Mouse (Mus musculus) kidney, postnatal 36 days (tissue): ENCODE data around the gene C2cd4a.
A peak's percentile ranks its signal among the peaks of the same experiment; 100 is the strongest.

Source experiments
- DNase-seq, 2 experiments: peaks; one replicate each; pipeline ENCODE4 v3.0.0; 2021 to 2022; ENCODE audit warnings: mixed read lengths in 2 of 2

The C2cd4a gene

GRCm38 (mm10) chr9:67831359-67832045, 628 bp downstream of the C2cd4a start:
- peak in 1 of 2 experiments; percentile 18 for DNase-seq

GRCm38 (mm10) chr9:67830411-67831358, 1.4 kb downstream of the C2cd4a start:
- peak in 1 of 2 experiments; percentile 38 for DNase-seq

GRCm38 (mm10) chr9:67828182-67828581, 3.9 kb downstream of the C2cd4a start:
- DNase-seq: peak; percentile 60 to 80

DNA sequence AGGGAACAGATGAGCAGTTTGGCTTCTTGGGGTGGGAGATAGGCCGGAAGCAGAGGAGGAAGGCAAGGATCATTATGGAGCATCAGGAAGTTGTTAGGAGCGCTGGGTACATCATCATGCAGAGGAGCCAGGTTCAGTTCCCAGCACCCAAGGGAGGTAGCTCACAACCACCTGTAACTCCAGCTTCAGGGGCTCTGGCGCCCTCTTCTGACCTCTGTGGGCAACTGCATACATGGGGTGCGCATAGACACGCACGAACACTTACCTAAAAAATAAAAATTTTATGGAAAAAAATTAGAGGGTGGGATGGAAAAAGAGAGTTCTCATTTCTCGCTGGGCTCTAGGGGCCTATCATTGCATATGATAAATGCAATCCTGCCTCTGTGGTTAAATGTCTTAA, 6.6 kb downstream of the C2cd4a start:
- no peak for DNase-seq

DNA sequence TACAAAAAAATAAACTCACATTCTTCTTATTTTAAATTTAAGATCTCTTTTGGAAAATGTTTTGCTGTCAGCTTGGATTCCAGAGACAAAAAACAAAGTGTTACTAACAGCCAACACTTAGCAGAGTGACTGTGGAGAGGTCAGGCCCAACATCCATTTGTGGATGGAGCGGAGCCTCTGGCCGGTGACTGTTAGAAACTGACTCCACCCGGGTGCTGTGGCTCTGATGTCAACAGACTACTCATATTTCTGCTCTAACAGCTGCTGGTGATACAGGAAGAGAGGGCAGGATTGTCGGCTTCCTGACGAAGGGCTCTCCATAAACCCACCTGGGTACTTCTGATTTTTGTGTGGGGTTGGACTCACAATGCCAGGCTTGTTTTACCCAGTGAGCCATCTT, 9.0 kb downstream of the C2cd4a start:
- DNase-seq: no peak

GRCm38 (mm10) chr9:67818668-67818950, 13.5 kb downstream of the C2cd4a start:
- no peak for DNase-seq

GRCm38 (mm10) chr9:67817898-67818667, 14.0 kb downstream of the C2cd4a start:
- no peak for DNase-seq

DNA sequence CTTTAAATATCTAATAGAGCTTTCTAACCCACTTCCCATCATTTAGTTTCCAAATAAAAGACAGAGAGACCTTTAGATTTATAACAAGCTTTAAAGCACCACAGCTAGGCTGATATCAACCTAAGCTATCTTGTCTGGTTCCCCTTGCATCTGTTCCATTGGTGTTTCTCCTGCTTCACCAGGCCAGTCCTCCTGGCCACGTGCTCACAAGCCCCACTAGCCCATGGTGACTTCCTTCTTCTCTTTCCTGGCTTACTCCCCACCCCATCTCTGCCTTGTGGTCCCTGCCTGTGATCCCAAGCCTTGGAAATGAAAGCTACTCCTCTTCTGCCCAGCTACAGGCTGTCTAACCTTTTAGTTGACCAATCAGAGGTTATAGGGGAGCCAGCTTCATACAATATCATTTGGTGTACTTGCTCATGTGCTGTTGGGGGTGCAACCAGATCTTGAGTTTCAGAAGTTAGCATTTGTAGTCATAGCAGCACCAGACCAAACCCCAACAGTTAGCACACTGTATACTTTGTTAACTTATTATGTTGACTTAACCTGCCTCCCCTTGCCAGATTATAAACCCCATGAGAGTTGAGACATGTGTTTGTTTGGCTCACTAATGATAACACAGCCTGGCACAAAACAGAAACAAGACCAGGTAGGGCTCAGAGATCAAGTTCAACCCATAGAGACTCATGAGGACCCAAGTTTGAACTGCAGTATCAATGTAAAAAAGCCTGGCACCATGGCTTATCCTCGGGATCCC, 15.8 kb downstream of the C2cd4a start:
- no peak for DNase-seq

DNA sequence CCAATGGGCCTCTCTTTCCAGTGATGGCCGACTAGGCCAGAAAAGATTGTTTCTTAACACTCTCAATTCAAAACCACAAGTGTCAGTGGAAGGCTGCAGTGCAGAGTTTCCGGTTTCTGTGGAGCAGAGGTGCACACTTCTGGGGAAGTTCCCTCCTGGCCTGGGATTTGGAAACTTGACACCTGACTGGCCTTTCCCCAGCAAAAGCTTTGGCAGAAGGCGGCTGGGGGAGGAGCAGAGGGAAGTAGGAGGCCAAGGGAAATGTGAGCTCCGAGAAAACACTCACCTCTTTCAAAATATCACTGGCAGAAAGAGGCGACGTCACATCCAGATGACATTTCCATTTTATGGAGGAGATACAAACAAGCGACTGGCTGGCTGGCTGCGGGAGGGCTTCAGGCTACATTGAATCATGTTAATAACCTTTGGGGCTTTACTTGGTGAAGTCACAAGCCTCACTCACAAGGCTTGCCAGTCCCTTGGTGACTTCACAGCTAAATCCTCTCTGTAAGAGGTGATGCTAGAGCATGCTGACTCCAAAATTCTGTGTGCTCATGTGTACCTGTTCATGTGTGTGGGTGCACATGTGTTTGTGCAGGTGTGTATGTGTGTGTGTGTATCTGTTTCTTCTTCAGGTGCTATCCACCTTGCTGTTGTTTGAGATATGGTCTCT, 18.3 kb downstream of the C2cd4a start:
- DNase-seq: peak; percentile 21 to 58

DNA sequence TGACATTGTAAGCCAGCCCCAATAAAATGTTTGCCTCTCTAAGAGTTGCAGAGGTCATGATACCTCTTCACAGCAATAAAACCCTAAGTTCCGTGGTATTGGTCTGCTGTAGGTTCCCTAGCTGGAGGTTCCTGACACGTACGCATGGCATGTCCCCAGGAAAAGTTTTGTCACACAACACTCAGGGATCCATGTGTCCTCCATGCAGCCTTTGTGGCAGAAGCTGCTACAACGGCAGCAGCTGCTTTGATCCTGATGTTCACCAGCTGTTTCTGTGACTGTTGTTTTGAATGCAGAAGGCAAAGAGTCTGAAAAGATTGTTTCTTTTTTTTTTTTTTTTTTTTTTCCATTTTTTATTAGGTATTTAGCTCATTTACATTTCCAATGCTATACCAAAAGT, 19.0 kb downstream of the C2cd4a start:
- no peak for DNase-seq

DNA sequence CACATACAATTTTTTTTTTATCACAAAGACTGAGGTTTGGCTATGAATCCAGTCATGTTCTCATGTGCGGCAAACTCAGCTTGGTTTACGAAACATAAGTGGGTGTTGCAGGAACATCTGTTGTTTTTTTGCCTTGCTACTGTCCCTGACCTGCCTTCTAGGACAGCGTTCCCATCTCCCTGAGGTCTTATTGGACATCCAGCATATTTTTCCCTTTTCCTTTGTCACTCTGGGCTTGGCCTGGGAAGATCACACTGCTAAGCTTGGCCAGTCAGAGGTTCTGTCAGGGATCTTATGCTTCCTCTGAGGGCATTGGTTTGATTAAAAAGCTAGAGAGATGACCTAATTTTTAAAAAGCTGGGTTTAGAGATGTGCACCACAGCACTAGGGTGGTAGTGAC, 21.0 kb downstream of the C2cd4a start:
- no peak for DNase-seq

DNA sequence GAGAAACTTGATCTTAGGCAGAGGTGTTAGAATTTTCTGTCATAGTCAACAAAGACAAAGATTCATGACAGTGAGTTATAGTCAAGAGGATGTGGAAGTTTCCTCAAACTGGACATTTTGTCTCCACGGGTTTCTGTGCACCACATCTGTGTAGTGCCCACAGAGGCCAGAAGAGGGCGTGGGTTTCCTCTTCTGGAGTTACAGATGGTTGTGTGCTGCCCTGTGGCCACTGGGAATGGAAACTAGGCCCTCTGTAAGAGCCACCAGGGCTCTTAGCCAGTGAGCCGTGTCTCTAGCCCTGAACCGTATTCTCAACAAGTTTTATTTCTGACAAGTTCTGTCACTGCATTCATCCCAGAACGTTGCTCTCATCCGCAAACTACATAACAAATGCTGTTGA, 21.6 kb downstream of the C2cd4a start:
- peak in 1 of 2 experiments; percentile 6 for DNase-seq

DNA sequence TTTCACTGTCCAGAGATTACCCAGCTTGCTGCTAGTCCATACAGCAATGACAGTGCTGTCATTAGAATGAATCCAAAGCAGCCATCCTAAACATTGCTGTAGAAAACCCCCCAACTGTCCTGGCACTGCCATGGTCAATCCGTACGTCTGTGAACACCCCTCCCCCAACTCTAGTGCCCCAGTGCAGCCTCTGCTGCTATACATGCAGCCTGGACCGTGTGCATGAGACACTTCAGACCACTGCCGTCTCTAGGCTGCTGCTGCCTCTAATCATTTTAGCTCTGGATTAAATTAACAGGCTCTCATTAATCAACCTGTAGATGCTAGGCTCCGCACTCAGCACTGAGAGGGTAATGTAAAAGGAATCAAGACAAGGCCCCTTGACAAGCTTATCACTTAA, 25.1 kb downstream of the C2cd4a start:
- no peak for DNase-seq

- peak; percentile 49 to 83 for DNase-seq
Measured at GRCm38 (mm10) chr9:67802241-67802640, 29.9 kb downstream of the C2cd4a start.

DNA sequence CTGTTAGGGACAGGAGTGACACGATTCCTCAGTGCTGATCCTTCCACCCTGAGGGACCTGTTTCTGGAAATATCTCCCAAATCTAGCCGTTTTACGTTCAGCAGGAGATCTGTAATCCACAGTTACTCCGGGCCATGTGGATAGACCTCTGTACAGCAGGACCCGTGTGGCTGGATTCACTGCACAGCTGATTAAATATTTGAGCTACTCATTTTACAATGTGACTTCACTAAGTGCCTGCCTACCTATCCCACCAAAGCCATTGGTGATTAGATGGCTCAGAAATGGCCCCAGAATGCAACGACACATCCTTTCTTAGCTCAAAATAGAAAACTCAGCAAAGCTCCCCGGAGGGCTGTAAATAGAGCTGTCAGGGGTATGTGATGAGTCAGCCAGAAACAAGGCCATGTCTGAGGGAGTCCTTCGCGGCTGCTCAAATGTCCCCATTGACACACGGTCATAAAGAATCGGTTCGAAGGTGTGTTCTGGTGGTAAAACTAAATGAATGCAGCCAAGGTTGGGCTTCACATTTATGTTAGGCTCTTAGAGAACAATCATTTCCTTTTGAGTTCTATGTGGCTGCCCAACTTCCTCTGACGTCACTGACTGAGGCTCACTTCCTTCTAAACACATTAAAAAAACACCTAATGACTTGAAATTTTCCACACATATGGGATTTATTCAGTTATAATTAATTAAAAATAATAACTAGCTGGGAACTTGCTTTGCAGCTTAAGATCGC, 32.9 kb downstream of the C2cd4a start:
- no peak for DNase-seq

DNA sequence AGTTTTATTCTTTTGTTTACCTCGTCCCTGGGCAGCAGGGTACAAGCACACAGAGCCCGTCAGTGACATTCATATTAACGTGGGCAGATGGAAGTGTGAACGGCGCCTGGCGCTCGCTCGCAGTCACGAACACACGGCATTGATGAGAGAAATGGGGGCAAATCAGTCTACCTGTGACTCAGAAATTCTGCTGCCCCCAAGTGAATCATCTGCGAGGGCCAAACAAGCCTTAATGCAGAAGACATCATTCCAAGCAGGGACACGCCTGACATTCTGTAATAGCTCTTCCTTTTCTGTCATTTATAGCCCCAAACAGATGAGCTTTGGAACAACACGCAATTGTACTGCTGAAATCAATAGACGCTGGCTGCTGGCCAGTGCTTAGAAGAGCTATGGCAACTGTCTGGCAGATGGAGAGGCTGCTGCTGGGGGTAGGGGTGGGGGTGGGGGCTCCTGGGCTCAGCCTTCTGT, 36.9 kb downstream of the C2cd4a start:
- no peak for DNase-seq

- DNase-seq: no peak
Measured at GRCm38 (mm10) chr9:67794668-67795067, 37.5 kb downstream of the C2cd4a start.

DNA sequence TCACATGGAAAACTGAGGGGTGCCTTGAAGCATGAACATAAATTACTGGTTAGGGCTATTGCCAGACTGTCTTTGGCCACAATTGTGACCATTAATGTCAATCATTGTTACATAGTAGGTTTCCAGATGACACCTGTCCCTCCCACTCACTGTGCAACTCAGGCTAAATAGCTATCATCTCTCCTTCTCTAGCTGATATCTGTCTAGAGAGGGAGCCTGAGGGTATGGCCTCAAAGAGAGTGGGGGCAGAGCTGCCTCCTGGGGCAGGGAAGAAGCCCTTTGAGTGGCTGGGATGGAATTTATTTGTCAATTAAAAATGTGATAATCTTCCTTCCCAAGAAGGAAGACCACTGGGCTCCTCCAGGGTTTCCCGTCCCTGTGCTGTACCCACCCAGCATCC, 37.9 kb downstream of the C2cd4a start:
- no peak for DNase-seq

DNA sequence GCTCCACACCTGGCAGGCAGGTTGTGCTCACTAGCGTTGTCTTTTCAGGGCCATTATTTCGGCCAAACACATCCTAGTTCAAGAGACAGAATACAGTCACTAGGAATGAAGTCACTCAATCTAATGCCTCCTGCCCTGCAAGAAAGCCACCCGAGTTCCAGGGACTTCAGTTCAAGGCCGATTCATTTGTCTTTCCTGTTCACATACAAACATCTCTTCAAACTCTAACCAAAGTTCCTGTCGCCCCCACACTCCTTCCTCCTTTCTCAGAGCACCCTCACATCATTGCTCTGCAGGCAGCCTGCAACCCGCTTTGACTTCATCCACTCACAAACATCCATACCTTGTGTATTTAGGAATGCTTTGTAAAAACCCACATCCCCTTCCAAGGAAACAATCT, 38.6 kb downstream of the C2cd4a start:
- no peak for DNase-seq

GRCm38 (mm10) chr9:67792405-67792804, 39.7 kb downstream of the C2cd4a start:
- no peak for DNase-seq

DNA sequence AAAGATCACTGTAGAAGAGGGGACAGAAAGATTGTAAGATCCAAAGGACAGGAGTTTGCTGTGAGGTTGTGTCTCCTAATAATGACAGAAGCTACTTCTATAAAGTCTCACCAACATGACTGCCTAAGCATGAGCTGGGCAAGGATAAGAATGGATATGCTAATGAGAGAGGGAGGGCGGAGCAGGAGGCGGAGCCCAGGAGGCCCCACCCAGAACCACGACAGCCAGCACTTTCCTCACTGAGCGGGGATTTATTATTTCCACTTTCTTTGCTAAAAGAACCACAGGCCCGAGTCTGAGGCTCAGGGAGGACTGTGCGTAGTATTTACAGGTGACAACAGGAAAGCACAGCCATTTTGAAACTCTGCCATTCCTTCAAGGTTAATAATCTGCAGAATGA, 44.5 kb downstream of the C2cd4a start:
- DNase-seq: peak in 1 of 2 experiments; percentile 21
